Mouse (Mus musculus): ENCODE measurements at regions not wholly inside any gene's neighbourhood (a gene's known extent, or its start where the extent isn't known, plus 50 kb on each side); places are given as distances from the start of the nearest gene placed in this dataset.

DNA sequence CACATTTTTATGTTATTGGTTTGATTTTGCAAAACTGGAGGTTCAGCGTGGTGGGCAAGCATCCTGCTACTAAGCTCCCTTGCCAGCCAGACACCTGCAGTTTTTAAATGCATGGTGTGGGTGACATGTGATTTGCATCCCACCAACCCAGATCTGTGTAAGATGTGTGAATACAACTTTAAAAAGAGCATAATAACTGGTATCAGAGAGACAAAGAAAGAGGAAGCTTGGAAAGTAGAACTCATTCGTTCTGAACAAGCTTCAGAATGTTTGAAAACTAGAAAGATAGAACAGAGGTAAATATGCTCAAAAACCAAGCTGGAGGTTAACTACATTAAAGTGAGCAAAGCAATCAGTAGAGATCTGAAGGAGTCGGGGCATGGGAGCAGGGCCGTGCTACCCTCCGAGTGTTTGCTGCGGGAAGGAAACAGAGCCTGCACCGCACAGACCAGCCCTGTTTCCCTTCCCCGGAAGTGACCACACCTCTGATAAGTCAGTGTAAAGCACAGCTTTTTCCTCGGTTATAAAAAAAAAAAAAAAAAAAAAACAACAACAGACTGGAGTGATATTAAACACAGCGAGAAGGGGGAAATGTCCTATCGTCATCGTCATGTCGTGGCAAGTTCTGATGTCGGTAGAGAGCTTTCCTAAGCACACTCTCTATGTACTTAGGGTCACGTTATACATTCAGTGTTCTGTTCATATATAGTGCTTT lies 63.2 kb upstream of the Bcl2l14 start:
- dilution Hi-C loops (cut with MboI; ENCODE audit: extremely low pct_ligation_motif_present, extremely low pct_unique_long_range_greater_than_20kb, low sequenced_read_pairs) (no loop called here), in situ Hi-C loops (cut with MboI; ENCODE audit: low pct_ligation_motif_present, low pct_unique_long_range_greater_than_20kb, low sequenced_read_pairs) (no loop called here)
- DNase-seq (ENCODE audit: extremely low read depth), result no peak
- Histone ChIP-seq H3K27ac (ENCODE audit: insufficient read depth, low read depth) (no peak overlapping the region), H3K9me3 (replicated peaks; ENCODE audit: low read length) (no peaks in the 10 kb centered on the region), H3K27me3 (replicated peaks) (no peaks in the 10 kb centered on the region), H3K4me2 (ENCODE audit: insufficient read depth, low read depth, poor library complexity, severe bottlenecking) (no peak overlapping the region), H3K4me3 (replicated peaks in 1 of 3; ENCODE audit: low read depth in 2 of 3, low read length in 2 of 3, poor library complexity in 1 of 3) (no peak overlapping the region), H3K79me2 (replicated peaks; ENCODE audit: control insufficient read depth, extremely low read depth, insufficient read depth, poor library complexity, severe bottlenecking) (no peaks in the 10 kb centered on the region), H3K36me3 (replicated peaks in 1 of 2; ENCODE audit: control insufficient read depth in 1 of 2, insufficient read depth in 1 of 2, low read length in 1 of 2) (no peaks in the 10 kb centered on the region), H3K4me1 (ENCODE audit: control insufficient read depth in 1 of 2, insufficient read depth in 2 of 2) (no peaks in the 10 kb centered on the region), H3K9ac (ENCODE audit: insufficient read depth, low read depth) (no peak overlapping the region)
- TF ChIP-seq MYC (IDR thresholded peaks at IDR 0.05; ENCODE audit: low read depth, low read length) (no peak), RAD21 (IDR thresholded peaks at IDR 0.05; ENCODE audit: low read depth, low read length) (no peak), USF1 (IDR thresholded peaks at IDR 0.05; ENCODE audit: low read depth, low read length) (no peak), SIN3A (IDR thresholded peaks at IDR 0.05; ENCODE audit: low read length) (no peak), NELFE (IDR thresholded peaks at IDR 0.05; ENCODE audit: low read depth, low read length) (no peak), SMC3 (IDR thresholded peaks at IDR 0.05; ENCODE audit: low read depth, low read length) (no peak), POLR2A (IDR thresholded peaks at IDR 0.05; ENCODE audit: low read depth, low read length) (no peak), CHD1 (IDR thresholded peaks at IDR 0.05; ENCODE audit: low read depth, low read length) (no peak), ZKSCAN1 (IDR thresholded peaks at IDR 0.05; ENCODE audit: borderline replicate concordance, low read depth, low read length) (no peak), TCF12 (IDR thresholded peaks at IDR 0.05; ENCODE audit: low read depth, low read length) (no peak), CTCF (conservative IDR thresholded peaks at IDR 0.05 in 1 of 2, IDR thresholded peaks at IDR 0.05 in 1 of 2; ENCODE audit: low read depth in 2 of 2, low read length in 2 of 2) (no peak)

DNA sequence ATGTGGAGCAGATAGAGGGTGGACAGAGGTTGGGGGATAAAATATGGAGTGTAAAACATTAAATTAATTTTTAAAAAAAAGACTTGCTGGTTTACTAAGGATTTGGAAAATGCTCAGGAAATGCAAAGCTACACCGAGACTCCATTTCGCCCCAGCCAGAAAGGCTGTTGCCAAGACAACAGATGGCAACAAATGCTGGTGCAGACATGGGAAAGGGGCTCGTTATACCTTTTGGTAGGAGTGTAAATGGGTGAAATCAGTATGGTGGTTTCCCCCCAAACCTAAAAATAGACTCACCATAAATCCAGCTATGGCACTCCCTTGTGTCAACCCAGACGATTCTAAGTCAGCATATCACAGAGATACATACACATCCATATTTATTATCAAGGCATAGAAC lies 60.4 kb upstream of the Bcl2l14 start:
- H3K4me1 ChIP-seq (ENCODE audit: control insufficient read depth in 1 of 2, insufficient read depth in 2 of 2), result no peaks in the 10 kb centered on the region
- no peak overlapping the region for H3K27ac ChIP-seq (ENCODE audit: insufficient read depth, low read depth)
- H3K4me2 ChIP-seq (ENCODE audit: insufficient read depth, low read depth, poor library complexity, severe bottlenecking), result no peak overlapping the region
- DNase-seq (ENCODE audit: extremely low read depth), result no peak
- dilution Hi-C loops (cut with MboI; ENCODE audit: extremely low pct_ligation_motif_present, extremely low pct_unique_long_range_greater_than_20kb, low sequenced_read_pairs) (no loop called here), in situ Hi-C loops (cut with MboI; ENCODE audit: low pct_ligation_motif_present, low pct_unique_long_range_greater_than_20kb, low sequenced_read_pairs) (no loop called here)
- H3K9me3 ChIP-seq (replicated peaks; ENCODE audit: low read length), result no peaks in the 10 kb centered on the region
- H3K9ac ChIP-seq (ENCODE audit: insufficient read depth, low read depth), result no peak overlapping the region
- H3K27me3 ChIP-seq (replicated peaks), result no peaks in the 10 kb centered on the region
- no peaks in the 10 kb centered on the region for H3K79me2 ChIP-seq (replicated peaks; ENCODE audit: control insufficient read depth, extremely low read depth, insufficient read depth, poor library complexity, severe bottlenecking)
- H3K4me3 ChIP-seq (replicated peaks in 1 of 3; ENCODE audit: low read depth in 2 of 3, low read length in 2 of 3, poor library complexity in 1 of 3), result no peak overlapping the region
- no peaks in the 10 kb centered on the region for H3K36me3 ChIP-seq (replicated peaks in 1 of 2; ENCODE audit: control insufficient read depth in 1 of 2, insufficient read depth in 1 of 2, low read length in 1 of 2)
- TF ChIP-seq ZC3H11A (IDR thresholded peaks at IDR 0.05; ENCODE audit: low read depth, low read length) (no peak), JUN (IDR thresholded peaks at IDR 0.05; ENCODE audit: insufficient read depth, low read depth, low read length) (no peak), HCFC1 (IDR thresholded peaks at IDR 0.05; ENCODE audit: low read depth, low read length) (no peak), MAFK (IDR thresholded peaks at IDR 0.05; ENCODE audit: insufficient replicate concordance, low read length) (no peak), MYC (IDR thresholded peaks at IDR 0.05; ENCODE audit: low read depth, low read length) (no peak), CTCF (conservative IDR thresholded peaks at IDR 0.05 in 1 of 2, IDR thresholded peaks at IDR 0.05 in 1 of 2; ENCODE audit: low read depth in 2 of 2, low read length in 2 of 2) (no peak), CHD1 (IDR thresholded peaks at IDR 0.05; ENCODE audit: low read depth, low read length) (no peak), POLR2AphosphoS2 (IDR thresholded peaks at IDR 0.05; ENCODE audit: low read depth, low read length) (no peak), ETS1 (conservative IDR thresholded peaks at IDR 0.05; ENCODE audit: low read depth, low read length) (no peak), NRF1 (IDR thresholded peaks at IDR 0.05; ENCODE audit: low read depth, low read length) (no peak), EP300 (IDR thresholded peaks at IDR 0.05; ENCODE audit: low read length) (no peak), E2F4 (IDR thresholded peaks at IDR 0.05; ENCODE audit: insufficient replicate concordance, low read depth, low read length) (no peak), TBP (conservative IDR thresholded peaks at IDR 0.05; ENCODE audit: low read depth, low read length) (no peak), NELFE (IDR thresholded peaks at IDR 0.05; ENCODE audit: low read depth, low read length) (no peak), MEF2A (IDR thresholded peaks at IDR 0.05; ENCODE audit: borderline replicate concordance, low read depth, low read length) (no peak), MXI1 (IDR thresholded peaks at IDR 0.05; ENCODE audit: low read depth, low read length) (no peak), MAZ (IDR thresholded peaks at IDR 0.05; ENCODE audit: low read depth, low read length) (no peak)
